In the genomic region with DNA sequence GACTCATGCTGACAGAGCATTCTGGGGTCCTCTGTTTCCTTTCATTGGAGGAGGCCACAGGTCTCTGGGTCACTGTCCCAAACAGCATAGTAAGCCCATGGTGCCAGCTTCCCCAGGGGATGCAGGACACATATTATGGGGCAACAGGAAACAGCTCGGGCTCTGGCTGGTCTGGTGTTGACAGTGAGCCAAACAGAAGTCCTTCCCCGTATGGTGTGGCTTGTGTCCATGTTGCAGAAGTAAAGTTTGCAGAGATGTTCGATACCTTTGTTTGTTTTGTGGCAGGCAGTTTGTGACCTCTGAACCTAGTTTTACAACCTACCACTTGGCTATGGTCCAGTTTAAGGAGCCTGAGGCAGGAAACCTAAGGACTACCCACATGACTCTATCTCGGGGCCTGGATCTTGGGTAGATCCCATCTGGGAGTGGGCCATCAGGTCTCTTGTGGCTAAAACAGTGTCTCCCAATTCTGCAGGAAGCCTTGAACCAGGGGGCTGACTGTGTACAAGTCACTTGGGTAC, we compare ENCODE assay signal across 28 mouse cellular contexts. TPM values are rescaled to one million over a fixed set of nuclear protein-coding genes. Genes with fewer than 3 reads are reported as not detected.
"Had no signal": no experiment of that assay in that cellular context is flagged by ENCODE, and none has a peak within 500 bp of the region (broad histone marks: within the 10 kb centered on the region; RNA-seq: fewer than 3 reads in every experiment).

No protein-coding gene starts in this region.

- H3K4me1 ChIP-seq: heart, embryonic 10.5 days; heart, embryonic 12.5 days; hindbrain, embryonic 10.5 days; hindbrain, embryonic 12.5 days; intestine, embryonic 15.5 days; limb, embryonic 10.5 days; limb, embryonic 12.5 days; liver, embryonic 13.5 days had no signal

- H3K9me3 ChIP-seq: heart, embryonic 10.5 days; hindbrain, embryonic 10.5 days; intestine, embryonic 15.5 days; limb, embryonic 10.5 days; limb, embryonic 12.5 days had no signal

- H3K36me3 ChIP-seq: heart, embryonic 10.5 days; heart, embryonic 12.5 days; hindbrain, embryonic 10.5 days; hindbrain, embryonic 12.5 days; intestine, embryonic 15.5 days; limb, embryonic 10.5 days; limb, embryonic 12.5 days; liver, embryonic 13.5 days had no signal

- DNase-seq: gastrocnemius, adult 2 months; gastrocnemius, postnatal 10 days; gastrocnemius, postnatal 25 days; heart, adult 18-20 months; heart, postnatal 10 days; heart, postnatal 4 days; kidney, adult 18-20 months; kidney, adult 8-10 months; kidney, postnatal 10 days; kidney, postnatal 4 days; liver, embryonic 13.5 days had no signal

- H3K27me3 ChIP-seq: heart, embryonic 12.5 days; hindbrain, embryonic 12.5 days; intestine, embryonic 15.5 days; limb, embryonic 12.5 days; liver, embryonic 13.5 days had no signal

- ATAC-seq: hindbrain, embryonic 16.5 days; inflammation-experienced regulatory T-cells, adult 6 months; intestine, embryonic 15.5 days; intestine, postnatal 0 days had no signal

- H3K4me2 ChIP-seq: heart, embryonic 12.5 days; hindbrain, embryonic 12.5 days; hindbrain, embryonic 14.5 days; intestine, embryonic 15.5 days; limb, embryonic 12.5 days; liver, embryonic 13.5 days had no signal

- H3K4me3 ChIP-seq: gastrocnemius, adult 2 months; heart, embryonic 10.5 days; heart, embryonic 12.5 days; hindbrain, embryonic 10.5 days; hindbrain, embryonic 12.5 days; intestine, embryonic 15.5 days; layer of hippocampus, adult 2 months; left cerebral cortex, adult 2 months; limb, embryonic 10.5 days; limb, embryonic 12.5 days; liver, embryonic 13.5 days had no signal

- H3K9ac ChIP-seq: heart, embryonic 12.5 days; hindbrain, embryonic 12.5 days; hindbrain, embryonic 14.5 days; intestine, embryonic 15.5 days; limb, embryonic 12.5 days; liver, embryonic 13.5 days had no signal

- H3K27ac ChIP-seq: gastrocnemius, adult 2 months; heart, embryonic 10.5 days; hindbrain, embryonic 10.5 days; hindbrain, embryonic 12.5 days; hindbrain, embryonic 14.5 days; intestine, embryonic 15.5 days; layer of hippocampus, adult 2 months; left cerebral cortex, adult 2 months; limb, embryonic 10.5 days; limb, embryonic 12.5 days; liver, embryonic 13.5 days had no signal

RNA-seq across cellular contexts. Expression of gene Gm10358, which starts 21.6 kb away (rescaled TPM):
- total RNA-seq: granulocyte monocyte progenitor cell, adult 5-6 weeks; heart, adult 18-20 months; heart, postnatal 10 days; heart, postnatal 25 days had no signal
- polyA plus RNA-seq: hindbrain, embryonic 12.5 days; hindbrain, embryonic 16.5 days; kidney, embryonic 14.5 days; kidney, embryonic 16.5 days had no signal
